Mouse (Mus musculus): ENCODE results near the gene Sh3rf3. TPM values are rescaled to one million over a fixed set of nuclear protein-coding genes. Genes with fewer than 3 reads are reported as not detected.

Gene Sh3rf3
- total RNA-seq (2017) = not detected in 3 replicates

- no peak for ATAC-seq (replicated peaks; ENCODE audit: insufficient number of reproducible peaks, low FRiP score, low TSS enrichment, poor library complexity, severe bottlenecking)
Observed at GRCm38 (mm10) chr10:58813081-58813800, at the start of gene Sh3rf3. TSS of gene Sh3rf3 (plus strand) at chr10:58813359.

GRCm38 (mm10) chr10:58788486-58789274 is 24.5 kb upstream of the Sh3rf3 start:
- no peak for ATAC-seq (replicated peaks; ENCODE audit: insufficient number of reproducible peaks, low FRiP score, low TSS enrichment, poor library complexity, severe bottlenecking)

GRCm38 (mm10) chr10:58797555-58797954 is 15.6 kb upstream of the Sh3rf3 start:
- no peak for ATAC-seq (replicated peaks; ENCODE audit: insufficient number of reproducible peaks, low FRiP score, low TSS enrichment, poor library complexity, severe bottlenecking)

GRCm38 (mm10) chr10:58798156-58798555 is 15.0 kb upstream of the Sh3rf3 start:
- no peak for ATAC-seq (replicated peaks; ENCODE audit: insufficient number of reproducible peaks, low FRiP score, low TSS enrichment, poor library complexity, severe bottlenecking)

GRCm38 (mm10) chr10:58800996-58801433 is 12.1 kb upstream of the Sh3rf3 start:
- ATAC-seq (replicated peaks; ENCODE audit: insufficient number of reproducible peaks, low FRiP score, low TSS enrichment, poor library complexity, severe bottlenecking) = no peak

GRCm38 (mm10) chr10:58802391-58802790 is 10.8 kb upstream of the Sh3rf3 start:
- no peak for ATAC-seq (replicated peaks; ENCODE audit: insufficient number of reproducible peaks, low FRiP score, low TSS enrichment, poor library complexity, severe bottlenecking)

GRCm38 (mm10) chr10:58807956-58808355 is 5.2 kb upstream of the Sh3rf3 start:
- no peak for ATAC-seq (replicated peaks; ENCODE audit: insufficient number of reproducible peaks, low FRiP score, low TSS enrichment, poor library complexity, severe bottlenecking)

- ATAC-seq (replicated peaks; ENCODE audit: insufficient number of reproducible peaks, low FRiP score, low TSS enrichment, poor library complexity, severe bottlenecking) = no peak
Observed at GRCm38 (mm10) chr10:58810181-58810580, 3.0 kb upstream of the Sh3rf3 start.

- ATAC-seq (replicated peaks; ENCODE audit: insufficient number of reproducible peaks, low FRiP score, low TSS enrichment, poor library complexity, severe bottlenecking) = no peak
Observed at GRCm38 (mm10) chr10:58812210-58813080, 714 bp upstream of the Sh3rf3 start.

GRCm38 (mm10) chr10:58813801-58814191 is 637 bp downstream of the Sh3rf3 start:
- ATAC-seq (replicated peaks; ENCODE audit: insufficient number of reproducible peaks, low FRiP score, low TSS enrichment, poor library complexity, severe bottlenecking) = no peak

DNA sequence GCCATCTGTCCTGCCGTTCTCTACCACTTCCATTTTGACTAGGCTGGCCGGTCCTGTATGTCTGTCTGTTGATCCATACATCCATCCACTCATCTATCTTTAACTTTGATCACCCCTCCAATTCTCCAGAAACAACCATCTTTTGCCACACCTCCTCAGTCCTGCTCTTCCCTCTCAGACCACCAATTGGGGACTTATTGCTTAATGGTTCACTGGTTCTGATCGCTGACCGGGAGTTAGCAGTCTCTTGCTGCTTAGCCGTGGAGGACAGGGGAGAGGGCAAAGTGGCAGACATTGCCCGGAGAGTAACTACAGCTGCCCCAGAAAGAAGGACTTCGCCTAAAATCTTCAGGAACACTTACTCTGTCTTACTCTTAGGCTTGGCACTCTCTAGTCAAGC is 1.3 kb downstream of the Sh3rf3 start:
- ATAC-seq (replicated peaks; ENCODE audit: insufficient number of reproducible peaks, low FRiP score, low TSS enrichment, poor library complexity, severe bottlenecking) = no peak

DNA sequence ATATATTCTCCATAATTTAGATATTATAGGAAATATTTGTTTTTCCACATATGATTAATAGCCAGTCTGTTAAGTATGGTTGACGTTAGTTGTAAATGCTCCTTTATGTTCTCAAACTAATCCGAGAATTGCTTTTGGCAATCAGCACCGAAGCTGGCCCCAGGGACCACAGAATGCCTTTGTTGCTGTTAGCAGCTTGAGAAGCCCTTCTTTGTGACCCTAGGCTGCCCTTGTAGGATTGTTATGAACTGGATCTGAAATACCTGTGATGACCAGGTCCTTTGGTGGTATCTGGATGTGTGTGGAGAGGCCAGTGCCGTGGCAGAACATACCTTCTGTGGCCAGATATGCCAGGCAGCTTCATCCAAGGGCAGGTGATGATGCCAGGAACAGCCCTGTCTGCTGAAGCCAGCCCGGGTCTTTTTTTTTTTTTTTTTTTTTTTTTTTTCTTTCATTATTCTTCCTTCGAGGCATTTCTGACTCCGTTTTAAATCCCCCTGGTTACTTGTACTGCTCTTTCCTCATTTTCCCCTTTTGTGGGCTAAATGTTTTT is 10.9 kb downstream of the Sh3rf3 start:
- ATAC-seq (replicated peaks; ENCODE audit: insufficient number of reproducible peaks, low FRiP score, low TSS enrichment, poor library complexity, severe bottlenecking) = no peak

GRCm38 (mm10) chr10:58829251-58830111 is 16.3 kb downstream of the Sh3rf3 start:
- ATAC-seq (replicated peaks; ENCODE audit: insufficient number of reproducible peaks, low FRiP score, low TSS enrichment, poor library complexity, severe bottlenecking) = no peak

- no peak for ATAC-seq (replicated peaks; ENCODE audit: insufficient number of reproducible peaks, low FRiP score, low TSS enrichment, poor library complexity, severe bottlenecking)
Observed at GRCm38 (mm10) chr10:58833146-58833545, 20.0 kb downstream of the Sh3rf3 start.

GRCm38 (mm10) chr10:58833741-58834178 is 20.6 kb downstream of the Sh3rf3 start:
- no peak for ATAC-seq (replicated peaks; ENCODE audit: insufficient number of reproducible peaks, low FRiP score, low TSS enrichment, poor library complexity, severe bottlenecking)

GRCm38 (mm10) chr10:58836391-58836790 is 23.2 kb downstream of the Sh3rf3 start:
- no peak for ATAC-seq (replicated peaks; ENCODE audit: insufficient number of reproducible peaks, low FRiP score, low TSS enrichment, poor library complexity, severe bottlenecking)

- ATAC-seq (replicated peaks; ENCODE audit: insufficient number of reproducible peaks, low FRiP score, low TSS enrichment, poor library complexity, severe bottlenecking) = no peak
Observed at GRCm38 (mm10) chr10:58837504-58837903, 24.3 kb downstream of the Sh3rf3 start.

DNA sequence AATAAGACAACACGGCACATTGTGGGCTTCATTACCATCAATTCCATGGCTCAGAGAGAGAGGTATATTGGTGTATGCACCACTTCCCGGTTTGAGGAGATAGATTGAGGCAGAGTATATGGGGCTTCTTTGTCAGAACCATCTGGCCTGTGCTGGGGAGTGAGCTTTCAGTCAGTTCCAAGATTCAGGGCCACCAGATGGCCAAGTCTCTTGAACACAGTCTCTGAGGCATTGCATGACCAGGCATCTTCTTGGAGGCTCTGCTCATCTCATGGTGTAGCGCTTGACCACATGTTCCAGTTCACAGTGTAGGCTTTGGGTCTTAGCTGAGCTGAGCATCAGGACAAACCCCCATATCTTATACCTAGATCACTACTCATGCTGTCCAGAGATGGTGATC is 28.8 kb downstream of the Sh3rf3 start:
- no peak for ATAC-seq (replicated peaks; ENCODE audit: insufficient number of reproducible peaks, low FRiP score, low TSS enrichment, poor library complexity, severe bottlenecking)

All from monocyte, adult 5-6 weeks (primary cell).